ENCODE assay signal across 9 mouse cellular contexts in the genomic region with DNA sequence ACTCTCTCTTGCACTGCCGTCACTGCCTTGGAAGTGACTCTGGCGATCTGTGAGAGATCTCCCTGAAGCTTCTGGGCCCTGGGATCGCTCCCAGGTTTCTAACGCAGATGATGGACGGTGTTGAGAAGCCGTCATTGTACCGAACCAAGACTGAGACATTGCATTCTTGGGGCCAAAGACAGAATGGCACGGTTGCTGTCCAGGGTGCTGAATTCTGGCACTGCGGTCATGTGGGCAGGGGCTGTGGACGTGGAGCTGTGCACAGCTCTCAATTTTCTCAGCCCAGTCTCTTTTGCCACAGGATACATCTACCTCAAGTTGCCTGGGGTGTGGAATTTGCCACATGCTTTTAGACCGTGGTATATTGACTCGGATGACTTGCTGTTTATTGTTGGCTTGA. TPM values are rescaled to one million over a fixed set of nuclear protein-coding genes. Genes with fewer than 3 reads are reported as not detected.
DNase-seq lines count a peak whose midpoint lies in the region; ATAC-seq lines count a peak whose summit lies in the region.
"Had no signal": no experiment of that assay in that cellular context is flagged by ENCODE, and none has a peak within 500 bp of the region (broad histone marks: within the 10 kb centered on the region; RNA-seq: fewer than 3 reads in every experiment).

No protein-coding gene starts in this region.

- H3K27me3 ChIP-seq in heart, embryonic 10.5 days (ENCODE audit: insufficient read depth, poor library complexity, severe bottlenecking), result no peaks in the 10 kb centered on the region

- ATAC-seq in megakaryocyte progenitor cell, adult 5-6 weeks (replicated peaks; ENCODE audit: poor library complexity), result peak; percentile 96

- no peak overlapping the region for H3K4me3 ChIP-seq in heart, embryonic 10.5 days

- H3K4me1 ChIP-seq in heart, embryonic 10.5 days, result no peaks in the 10 kb centered on the region

- no peaks in the 10 kb centered on the region for H3K36me3 ChIP-seq in heart, embryonic 10.5 days

- H3K27ac ChIP-seq in heart, embryonic 10.5 days, result no peak overlapping the region

- WGBS in heart, embryonic 10.5 days, result 21% methylated on average over 12 of the region's 12 CpGs

- H3K9me3 ChIP-seq in heart, embryonic 10.5 days, result no peaks in the 10 kb centered on the region

- DNase-seq in heart, embryonic 10.5 days (ENCODE audit: low spot score), result peak; percentile 81
- DNase-seq in heart, adult 9 months (ENCODE audit: low spot score in 2 of 2), result no peak
- peak; percentile 52 for DNase-seq in 416B (ENCODE audit: low read depth)
- DNase-seq in adrenal gland, adult 2 months, result peak; percentile 33
- peak; percentile 33 for DNase-seq in kidney, adult 9 months
- DNase-seq in layer of hippocampus, adult 11-12 months (ENCODE audit: low spot score), result no peak
- no peak for DNase-seq in cerebellum, postnatal 36 days

RNA-seq across cellular contexts. Expression of a gene that starts 1.4 kb away (rescaled TPM):
- 0.09 TPM in 1 of 2 replicates, not detected in the other for polyA plus RNA-seq in heart, embryonic 10.5 days (2016; fragmentation: Nextera tagmentation; extraction: Ambion mirVana)
- not detected for total RNA-seq in adrenal gland, adult 2 months (2021)
- polyA plus RNA-seq in adrenal gland, adult 2 months (2012; rRNA removed), result not detected in 2 replicates
- not detected in 2 replicates for total RNA-seq in megakaryocyte progenitor cell, adult 5-6 weeks (2015)
- 0.12 TPM in 1 of 2 replicates, not detected in the other for total RNA-seq in megakaryocyte progenitor cell, adult 5-6 weeks (2017)
- polyA plus RNA-seq: small intestine, adult 2 months had no signal

RNA-seq across cellular contexts. Expression of a gene that starts 14.1 kb away (rescaled TPM):
- polyA plus RNA-seq in heart, embryonic 10.5 days (2016; fragmentation: Nextera tagmentation; extraction: Ambion mirVana), result 39.5 and 48.7 TPM in 2 replicates
- total RNA-seq in adrenal gland, adult 2 months (2021), result 1 to 10 TPM; 7.9 to 8.9 TPM
- 0.10 and 0.31 TPM in 2 replicates for polyA plus RNA-seq in adrenal gland, adult 2 months (2012; rRNA removed)
- total RNA-seq in megakaryocyte progenitor cell, adult 5-6 weeks (2015), result 39.1 and 46.3 TPM in 2 replicates
- total RNA-seq in megakaryocyte progenitor cell, adult 5-6 weeks (2017), result 44.9 and 53.8 TPM in 2 replicates

RNA-seq across cellular contexts. Expression of a gene that starts 55.8 kb away (rescaled TPM):
- 11.0 and 16.7 TPM in 2 replicates for polyA plus RNA-seq in heart, embryonic 10.5 days (2016; fragmentation: Nextera tagmentation; extraction: Ambion mirVana)
- 10 to 100 TPM; 22.2 to 24.6 TPM for total RNA-seq in adrenal gland, adult 2 months (2021)
- 1.9 and 2.5 TPM in 2 replicates for polyA plus RNA-seq in adrenal gland, adult 2 months (2012; rRNA removed)
- total RNA-seq in megakaryocyte progenitor cell, adult 5-6 weeks (2015), result 40.5 and 72.6 TPM in 2 replicates
- total RNA-seq in megakaryocyte progenitor cell, adult 5-6 weeks (2017), result 29.2 and 62.6 TPM in 2 replicates

Comparison
In these comparisons a context has a peak if more than half of its experiments do, and no peak if none do; other contexts are left out.
1. DNase-seq: peak in heart, embryonic 10.5 days (single experiment), 416B (single experiment), adrenal gland, adult 2 months (single experiment) and kidney, adult 9 months (single experiment); none in heart, adult 9 months (0 of 2), layer of hippocampus, adult 11-12 months (single experiment) and cerebellum, postnatal 36 days (0 of 2).
2. RNA of a gene that starts 14.1 kb away (total RNA-seq): 39.1 to 53.8 TPM in megakaryocyte progenitor cell, adult 5-6 weeks; 7.9 to 8.9 TPM in adrenal gland, adult 2 months; every median in the first group is over 4 times any median in the second.